Mouse (Mus musculus) gonadal fat pad, adult 2 months (tissue): ENCODE results near the gene Gm43518. TPM values are rescaled to one million over a fixed set of nuclear protein-coding genes. Genes with fewer than 3 reads are reported as not detected.

Experiments
- DNase-seq: peaks from one replicate; pipeline ENCODE4 v3.0.0-alpha.2; 2012; ENCODE audit warnings: low read depth
- polyA plus RNA-seq: library from polyadenylated mRNA; depleted of rRNA; stranded (reverse); fragments of >200 nt; gene quantifications from 2 replicates; pipeline ENCODE4 v1.2.3, GENCODE M21; 2012

Gm43518 gene
- polyA plus RNA-seq, 1 experiment = 2.1 TPM

DNA sequence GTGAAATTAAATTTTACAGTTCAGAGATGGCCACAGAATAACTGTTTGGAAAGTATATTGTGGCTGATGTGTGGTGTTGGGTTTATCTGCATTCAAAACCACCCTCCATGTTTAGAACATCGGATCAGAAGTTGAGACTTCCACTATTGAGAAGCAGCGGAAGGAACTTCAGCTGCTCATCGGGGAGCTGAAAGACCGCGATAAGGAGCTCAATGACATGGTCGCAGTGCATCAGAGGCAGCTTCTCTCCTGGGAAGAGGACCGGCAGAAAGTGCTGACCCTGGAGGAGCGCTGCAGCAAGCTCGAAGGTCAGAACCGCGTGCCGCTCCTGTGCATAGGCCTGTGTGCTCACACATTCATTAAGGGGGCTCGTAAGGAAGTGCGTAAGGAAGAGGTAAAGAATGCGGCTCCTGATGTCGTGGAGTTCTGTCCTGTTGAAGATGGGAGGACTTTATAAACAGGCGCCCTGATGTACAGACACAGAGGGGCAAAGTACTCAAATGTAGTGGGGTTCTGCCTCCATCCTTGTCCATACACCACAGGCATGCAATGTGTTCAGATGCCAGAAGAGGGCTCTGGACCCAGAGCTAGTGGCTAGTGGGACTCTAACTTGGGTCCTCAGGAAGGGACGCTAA lies 6.9 kb downstream of the Gm43518 start:
- DNase-seq = no peak

- DNase-seq = no peak
These were observed 8.7 kb downstream of the Gm43518 start for GRCm38 (mm10) chr5:123935931-123936330.

GRCm38 (mm10) chr5:123938479-123938878 lies 11.3 kb downstream of the Gm43518 start:
- no peak for DNase-seq

- DNase-seq = no peak
These were observed 19.3 kb downstream of the Gm43518 start for GRCm38 (mm10) chr5:123946546-123946945.

DNA sequence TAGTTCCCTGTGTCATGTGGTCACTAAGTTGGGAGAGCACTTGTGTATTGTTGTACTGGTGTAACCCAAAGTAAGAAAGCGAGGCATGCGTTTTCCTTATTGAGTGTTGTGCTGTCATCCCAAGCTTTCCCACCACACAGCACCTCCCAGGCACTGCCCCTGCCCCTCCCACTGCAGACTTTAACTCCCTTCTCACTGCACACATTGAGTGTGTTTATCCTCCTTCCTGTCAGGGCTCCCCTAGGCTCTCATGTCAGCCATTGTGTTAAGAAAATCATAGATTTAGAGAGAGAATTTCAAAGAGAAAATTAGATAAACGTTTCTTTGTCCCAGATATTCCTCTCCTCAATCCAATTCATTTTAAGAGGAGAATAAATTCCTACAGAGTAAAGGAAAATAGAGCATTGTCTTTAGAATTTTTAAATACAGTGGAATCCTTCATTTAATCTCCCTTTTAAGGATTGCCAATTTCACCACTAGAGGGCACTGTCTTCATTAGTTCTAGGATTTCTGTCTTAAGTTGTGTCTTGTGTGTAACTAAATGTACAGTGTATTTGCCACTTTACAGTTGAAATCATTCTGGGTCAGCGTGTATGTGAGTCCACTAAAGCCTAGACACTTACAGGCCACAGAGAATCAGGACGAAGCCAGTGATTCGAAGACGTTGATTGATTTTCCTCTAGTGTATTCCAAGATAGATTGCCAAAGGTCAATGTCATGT lies 20.0 kb downstream of the Gm43518 start:
- DNase-seq = no peak

- no peak for DNase-seq
These were observed 25.3 kb downstream of the Gm43518 start for GRCm38 (mm10) chr5:123952365-123953045.

GRCm38 (mm10) chr5:123957213-123957612 lies 30.0 kb downstream of the Gm43518 start:
- DNase-seq = no peak

DNA sequence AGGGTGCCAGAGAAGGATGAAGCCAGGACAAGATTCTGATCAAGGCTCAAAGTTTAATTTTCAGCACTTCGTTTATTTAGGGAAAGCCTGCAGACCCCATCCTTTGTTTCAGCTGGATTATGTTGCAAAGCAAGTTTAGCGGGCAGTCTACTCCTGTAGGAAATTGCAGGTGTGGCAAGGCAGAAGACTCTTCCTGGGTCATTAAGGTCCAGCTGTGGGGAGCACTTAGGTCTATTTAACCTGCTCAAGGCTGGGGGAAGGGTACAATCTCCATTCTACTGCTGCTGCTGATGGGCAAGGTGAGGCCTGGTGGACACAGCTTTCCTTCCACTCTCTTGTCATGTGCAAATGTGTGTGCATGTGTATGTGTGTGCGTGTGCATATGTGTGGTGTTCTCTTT lies 31.8 kb downstream of the Gm43518 start:
- DNase-seq = no peak

- DNase-seq = no peak
These were observed 32.9 kb downstream of the Gm43518 start for GRCm38 (mm10) chr5:123960129-123960528.

DNA sequence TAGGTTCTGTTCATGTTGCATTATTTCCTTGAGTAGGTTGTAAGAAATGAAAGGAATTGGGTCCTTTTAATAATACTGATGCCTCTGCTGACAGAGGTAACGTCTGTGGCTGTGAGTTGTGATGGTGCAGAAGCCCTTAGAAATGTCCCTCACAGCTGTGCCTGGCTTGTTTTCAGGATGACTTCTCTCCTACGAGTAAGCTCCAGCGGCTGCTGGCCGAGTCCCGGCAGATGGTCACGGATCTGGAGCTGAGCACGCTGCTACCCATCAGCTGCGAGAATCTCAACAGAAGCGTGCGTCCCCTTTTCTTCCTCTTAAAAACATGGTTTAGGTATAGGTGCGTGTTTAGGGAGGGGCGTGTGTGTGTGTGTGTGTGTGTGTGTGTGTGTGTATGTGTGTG lies 33.8 kb downstream of the Gm43518 start:
- DNase-seq = no peak

GRCm38 (mm10) chr5:123964208-123964607 lies 37.0 kb downstream of the Gm43518 start:
- no peak for DNase-seq

GRCm38 (mm10) chr5:123966759-123967158 lies 39.5 kb downstream of the Gm43518 start:
- DNase-seq = no peak

GRCm38 (mm10) chr5:123968468-123968867 lies 41.2 kb downstream of the Gm43518 start:
- no peak for DNase-seq

- DNase-seq = no peak
These were observed 42.0 kb downstream of the Gm43518 start for GRCm38 (mm10) chr5:123969216-123969615.

DNA sequence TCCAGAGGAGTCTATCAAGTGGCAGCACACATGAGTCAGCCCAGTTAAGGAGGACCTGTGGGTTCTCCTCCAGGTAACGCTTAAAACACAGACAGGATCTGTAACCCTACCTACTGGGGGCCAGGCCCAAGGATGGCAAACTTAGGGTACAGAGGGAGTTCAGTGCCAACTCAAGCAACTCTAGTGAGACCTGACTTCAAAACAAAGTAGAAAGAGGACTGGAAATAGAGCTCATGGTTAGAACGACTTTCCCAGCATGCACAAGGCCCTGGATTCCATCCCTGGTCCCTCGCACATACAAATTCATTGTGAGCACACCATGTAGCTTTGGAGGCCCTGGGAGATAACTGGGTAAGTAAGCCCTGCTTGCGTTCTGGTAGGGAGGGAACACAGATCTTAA lies 43.4 kb downstream of the Gm43518 start:
- DNase-seq = no peak

DNA sequence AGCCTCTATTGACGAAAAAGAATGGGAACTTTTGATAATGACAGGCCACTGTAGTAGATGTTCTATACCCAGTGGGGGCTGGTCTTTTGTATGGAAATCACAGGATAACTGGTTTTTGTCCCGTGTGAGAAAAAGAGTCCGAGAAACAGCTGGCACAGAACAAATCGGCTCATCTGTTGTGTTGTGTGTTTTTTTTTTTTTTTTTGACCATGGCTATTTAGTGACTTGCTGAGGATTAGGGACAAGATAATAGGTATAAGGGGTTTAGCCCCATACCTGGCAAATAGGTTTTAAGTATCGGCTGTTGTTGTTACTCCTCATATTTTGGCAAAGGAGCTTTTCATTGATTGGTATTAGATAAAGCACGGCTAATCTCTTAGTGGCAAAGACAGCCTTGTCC lies 45.2 kb downstream of the Gm43518 start:
- no peak for DNase-seq

- no peak for DNase-seq
These were observed 46.3 kb downstream of the Gm43518 start, which contains the start of gene Hip1r for GRCm38 (mm10) chr5:123973299-123974178. Gene Hip1r, plus strand, starts transcription at chr5:123973628.

DNA sequence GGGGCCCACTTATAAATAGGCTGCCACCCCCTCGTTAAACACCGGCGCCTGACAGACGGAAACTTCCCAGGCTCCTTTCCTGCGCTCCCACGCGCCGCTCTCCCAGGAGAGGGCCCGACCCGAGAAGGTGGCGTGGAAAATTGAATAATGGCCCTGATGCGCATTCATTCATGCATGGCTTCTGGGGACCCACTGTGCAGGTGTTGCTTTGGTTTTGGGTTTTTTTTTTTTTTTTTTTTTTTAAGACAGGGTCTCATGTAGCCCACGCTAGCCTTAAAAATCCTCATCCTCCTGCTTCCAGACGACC lies 46.9 kb downstream of the Gm43518 start:
- DNase-seq = no peak

DNA sequence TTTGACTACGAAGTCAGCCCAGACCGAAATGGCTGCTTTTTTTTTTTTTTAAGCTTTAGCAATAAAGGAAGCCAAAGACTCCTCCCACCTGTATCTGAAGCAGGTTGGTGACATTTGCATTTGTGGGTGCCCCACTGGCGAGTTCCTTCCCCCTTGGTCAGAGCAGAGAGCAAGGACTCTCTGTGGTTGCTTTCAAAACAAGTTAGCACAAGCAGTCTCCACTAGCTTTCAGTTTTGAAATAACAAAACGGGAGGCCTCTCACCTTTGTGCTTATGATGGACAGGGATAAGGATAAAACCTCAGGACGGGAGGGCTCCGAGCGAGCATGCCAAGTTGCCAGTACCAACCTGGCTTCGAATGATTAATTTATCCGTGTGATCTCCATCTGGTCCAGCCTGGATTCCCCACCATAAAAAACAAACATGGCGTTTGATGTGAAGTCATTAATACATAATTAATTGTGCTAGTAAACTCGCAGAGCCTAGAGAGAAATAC lies 47.4 kb downstream of the Gm43518 start:
- no peak for DNase-seq

DNA sequence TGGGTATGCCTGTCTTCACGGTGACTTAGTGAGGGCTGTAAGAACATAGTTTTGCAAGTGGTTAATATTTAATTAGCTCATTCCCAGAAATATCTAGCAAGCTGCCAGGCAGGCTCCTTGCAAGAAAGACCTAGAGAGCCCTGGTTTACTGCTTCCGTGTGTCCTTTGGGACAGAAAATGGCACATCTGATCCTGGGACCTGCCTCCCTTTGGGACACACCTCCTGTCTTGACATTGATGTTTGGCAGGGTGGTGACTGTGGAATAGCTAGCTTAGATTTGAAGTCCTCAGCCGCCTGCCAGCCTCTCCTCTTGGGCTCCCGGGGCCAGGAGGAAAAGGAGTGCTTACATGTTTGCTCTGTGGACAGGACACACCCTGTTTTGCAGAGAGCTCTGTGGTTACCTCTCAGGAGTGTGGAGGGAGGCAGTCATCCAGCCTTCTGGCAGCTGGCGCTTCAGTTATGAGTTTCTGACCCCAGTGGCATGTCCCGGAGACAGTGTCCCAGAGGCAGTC lies 48.5 kb downstream of the Gm43518 start:
- no peak for DNase-seq

- DNase-seq = no peak
These were observed 50.0 kb downstream of the Gm43518 start for GRCm38 (mm10) chr5:123977231-123977630.

DNA sequence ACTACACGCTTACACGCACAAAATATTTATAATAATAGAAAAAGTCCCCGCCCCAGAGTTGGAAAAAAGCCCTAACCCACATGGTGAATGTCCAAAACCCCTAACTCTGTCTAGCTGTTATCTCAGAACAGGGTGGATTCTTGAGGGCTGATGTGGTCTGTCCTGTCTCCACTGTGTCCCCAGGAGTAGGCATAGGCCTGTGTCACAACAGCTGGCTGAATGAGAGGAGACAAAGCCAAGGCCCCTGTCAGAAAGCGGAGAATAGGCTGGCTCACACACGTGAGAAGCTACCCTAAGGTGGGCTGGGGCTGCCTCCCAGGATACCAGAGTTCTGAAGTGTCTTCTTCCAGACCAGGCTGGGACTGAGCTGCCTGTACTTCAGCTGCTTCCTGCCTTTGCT lies 50.9 kb downstream of the Gm43518 start:
- DNase-seq = no peak
